Mouse (Mus musculus) small intestine, adult 2 months (tissue): ENCODE results near the gene Slc9a3r2.

Experiments
- CTCF ChIP-seq: fragments of 200-500 bp; IDR thresholded peaks from 2 replicates; pipeline ENCODE4 v1.5.1; 2012; ENCODE audit warnings: low read depth, mild to moderate bottlenecking, control low read depth, inconsistent platforms, low read length, moderate library complexity, mixed read lengths; ENCODE audit not compliant: insufficient replicate concordance, insufficient read length; ENCODE audit errors: extremely low read depth
- POLR2A ChIP-seq: fragments of 200-500 bp; IDR thresholded peaks from 2 replicates; pipeline ENCODE4 v1.6.1; 2012; ENCODE audit warnings: low read depth, mild to moderate bottlenecking, control low read depth, inconsistent platforms, low read length, moderate library complexity

DNA sequence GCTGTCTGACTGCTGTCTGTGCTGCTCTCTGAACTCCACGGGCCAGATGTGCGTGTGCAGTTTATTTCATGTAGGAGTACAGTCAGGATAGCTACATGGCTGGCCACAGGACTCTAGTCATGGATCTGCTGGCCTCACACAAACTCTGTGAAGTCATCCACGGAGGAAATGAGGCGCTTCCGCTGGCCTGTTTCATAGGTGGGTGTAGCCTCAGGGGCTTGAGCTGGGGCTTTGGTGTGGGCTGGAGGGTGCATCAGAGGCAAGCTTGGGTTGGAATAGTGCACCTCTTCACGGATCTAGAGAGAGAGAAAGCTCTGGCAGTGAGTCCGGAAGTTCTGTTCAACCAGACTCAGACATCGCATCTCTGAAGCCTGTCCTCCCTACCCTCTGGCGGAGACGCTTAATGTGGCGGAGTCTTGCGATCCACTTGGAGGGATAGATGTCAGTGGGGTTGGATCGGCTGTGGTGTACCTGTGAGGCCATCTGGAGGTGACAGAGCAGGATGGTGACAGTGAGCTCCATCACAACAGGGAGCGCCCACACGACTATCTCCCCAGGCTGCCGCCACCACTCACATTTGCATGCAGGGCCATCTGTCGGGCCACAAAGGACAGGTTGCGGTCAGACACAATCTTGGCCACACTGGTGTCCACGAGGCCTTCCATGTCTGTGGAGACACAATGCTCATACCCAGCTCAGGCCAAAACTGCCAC, 53.5 kb downstream of the Slc9a3r2 start:
- TF ChIP-seq CTCF = no peak
- TF ChIP-seq POLR2A = no peak
